Mouse (Mus musculus): ENCODE measurements around the gene Olfr1389. TPM values are rescaled to one million over a fixed set of nuclear protein-coding genes. Genes with fewer than 3 reads are reported as not detected.
"Not testable (repeated sequence)": the region's sequence is repeated elsewhere in the genome, so short reads cannot be mapped to it uniquely, and the experiment has no call there.

Olfr1389 gene
- polyA plus RNA-seq, 1 experiment: not detected

DNA sequence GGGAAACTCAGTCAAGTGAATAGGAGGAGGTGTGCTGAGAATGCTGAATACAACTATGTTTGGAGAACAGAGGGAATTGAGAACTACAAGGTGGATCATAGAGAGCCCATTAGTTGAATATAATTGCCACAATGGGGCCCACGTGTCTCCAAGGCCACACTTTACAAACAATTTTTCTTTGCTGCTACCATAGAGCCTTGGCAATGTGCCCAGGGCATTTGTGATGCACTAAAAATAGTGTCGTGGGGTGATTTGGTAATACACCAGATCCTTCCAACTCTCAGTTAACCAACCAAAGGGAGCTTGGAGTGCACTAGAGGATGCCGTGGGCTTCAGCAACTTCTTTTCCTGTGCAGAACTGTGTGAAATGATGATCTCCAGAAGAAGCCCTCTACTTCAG lies 13.5 kb downstream of the Olfr1389 start, which contains the start of gene Olfr1388:
Olfr1388 (plus strand) TSS at position 214 of the 400 bp plus-strand sequence.
- H3K27ac ChIP-seq (ENCODE audit: insufficient read depth, low read depth, low read length): no peak within 1 kb of the TSS
- H3K27me3 ChIP-seq (ENCODE audit: control insufficient read depth, insufficient read depth, low read length): no peaks in the 10 kb centered on the region
- no peaks in the 10 kb centered on the region for H3K4me1 ChIP-seq (ENCODE audit: control insufficient read depth, insufficient read depth, insufficient read length, low read length)
- no peaks in the 10 kb centered on the region for H3K36me3 ChIP-seq (ENCODE audit: control insufficient read depth, insufficient read depth, low read length)
- TF ChIP-seq CTCF (IDR thresholded peaks at IDR 0.05; ENCODE audit: extremely low read depth, insufficient read length, insufficient replicate concordance, low read depth, low read length) (no peak), POLR2A (IDR thresholded peaks at IDR 0.05; ENCODE audit: low read depth, low read length) (no peak)
- WGBS: 48% methylated on average over 3 of the region's 3 CpGs
- no peak within 1 kb of the TSS for H3K4me3 ChIP-seq (ENCODE audit: low read depth, low read length)

DNA sequence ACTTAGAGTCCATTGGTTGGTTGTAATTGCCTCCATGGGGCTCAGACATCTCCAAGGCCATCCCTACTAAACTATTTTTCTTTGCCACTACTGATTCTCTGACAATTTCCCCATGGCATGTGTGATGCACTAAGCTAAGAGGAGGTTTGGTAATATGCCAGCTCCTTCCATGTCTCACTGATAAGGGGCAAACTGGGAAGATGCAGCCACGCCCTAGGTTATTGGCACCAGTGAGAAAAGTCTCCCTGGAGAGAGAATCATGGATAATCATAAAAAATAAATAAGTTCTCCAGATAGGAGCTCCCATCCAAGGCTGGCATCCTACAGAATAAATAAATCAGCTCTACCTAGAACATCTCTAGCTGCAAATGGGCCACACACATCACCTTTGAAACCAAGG lies 32.2 kb downstream of the Olfr1389 start, which contains the start of gene Olfr1387:
Olfr1387 (plus strand) TSS at position 301 of the 400 bp plus-strand sequence.
- Histone ChIP-seq H3K27ac (ENCODE audit: insufficient read depth, low read depth, low read length) (no peak within 1 kb of the TSS), H3K4me1 (ENCODE audit: control insufficient read depth, insufficient read depth, insufficient read length, low read length) (no peaks in the 10 kb centered on the region), H3K36me3 (ENCODE audit: control insufficient read depth, insufficient read depth, low read length) (no peaks in the 10 kb centered on the region), H3K4me3 (ENCODE audit: low read depth, low read length) (no peak within 1 kb of the TSS), H3K27me3 (ENCODE audit: control insufficient read depth, insufficient read depth, low read length) (no peaks in the 10 kb centered on the region)
- WGBS: 52% methylated on average over 1 of the region's 1 CpGs
- TF ChIP-seq CTCF (IDR thresholded peaks at IDR 0.05; ENCODE audit: extremely low read depth, insufficient read length, insufficient replicate concordance, low read depth, low read length) (no peak), POLR2A (IDR thresholded peaks at IDR 0.05; ENCODE audit: low read depth, low read length) (no peak)

DNA sequence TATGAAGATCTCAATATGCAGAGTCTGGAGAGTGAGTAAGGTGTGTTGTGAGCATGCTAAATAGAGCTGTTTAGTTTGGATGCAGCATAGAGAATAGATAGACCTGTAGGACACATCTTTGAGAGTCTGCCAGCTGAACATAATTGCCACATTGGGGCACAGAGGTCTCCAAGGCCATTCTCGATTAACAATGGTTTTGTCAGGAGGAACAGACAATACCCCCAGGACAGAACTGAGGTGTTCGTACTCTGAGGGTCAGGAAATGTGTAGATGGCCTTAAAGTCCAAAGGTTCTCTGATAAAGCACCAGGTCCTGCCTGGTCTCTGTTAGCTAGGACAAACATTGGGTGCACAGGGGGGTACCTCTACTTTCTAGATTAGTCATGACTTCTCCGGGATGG lies 41.9 kb downstream of the Olfr1389 start, which contains the start of gene Olfr1386:
Olfr1386 (plus strand) TSS at position 301 of the 400 bp plus-strand sequence.
- H3K27ac ChIP-seq (ENCODE audit: insufficient read depth, low read depth, low read length); H3K27me3 ChIP-seq (ENCODE audit: control insufficient read depth, insufficient read depth, low read length); H3K36me3 ChIP-seq (ENCODE audit: control insufficient read depth, insufficient read depth, low read length); H3K4me3 ChIP-seq (ENCODE audit: low read depth, low read length); H3K4me1 ChIP-seq (ENCODE audit: control insufficient read depth, insufficient read depth, insufficient read length, low read length): not testable (repeated sequence)
- 45% methylated on average over 3 of the region's 3 CpGs for WGBS

Other genes starting within 250 kb of the Olfr1389 start
- gene Btnl9, start 235.9 kb upstream of the Olfr1389 start, polyA plus RNA-seq (2012; rRNA removed): 0.53 and 1.2 TPM in 2 replicates
- 0.38 and 0.42 TPM in 2 replicates for gene Zfp62, start 219.8 kb upstream of the Olfr1389 start, polyA plus RNA-seq (2012; rRNA removed)
- 97.4 and 231 TPM in 2 replicates for gene Mgat1, start 178.9 kb upstream of the Olfr1389 start, polyA plus RNA-seq (2012; rRNA removed)
- 0.10 and 0.42 TPM in 2 replicates for gene Olfr1393, start 144.8 kb upstream of the Olfr1389 start, polyA plus RNA-seq (2012; rRNA removed)
- gene Olfr1392, start 137.8 kb upstream of the Olfr1389 start, polyA plus RNA-seq (2012; rRNA removed): 0.11 and 0.13 TPM in 2 replicates
- not detected in 2 replicates for gene Olfr10, start 118.3 kb upstream of the Olfr1389 start, polyA plus RNA-seq (2012; rRNA removed)
- not detected in 2 replicates for gene Olfr1391, start 100.3 kb upstream of the Olfr1389 start, polyA plus RNA-seq (2012; rRNA removed)
- not detected in 2 replicates for gene Olfr1390, start 87.9 kb upstream of the Olfr1389 start, polyA plus RNA-seq (2012; rRNA removed)
- 0.19 and 0.27 TPM in 2 replicates for gene Olfr1388, start 13.6 kb downstream of the Olfr1389 start, polyA plus RNA-seq (2012; rRNA removed)
- gene Olfr1387, start 32.3 kb downstream of the Olfr1389 start, polyA plus RNA-seq (2012; rRNA removed): not detected in 2 replicates
- not detected in 2 replicates for gene Olfr1386, start 42.0 kb downstream of the Olfr1389 start, polyA plus RNA-seq (2012; rRNA removed)
- gene Olfr1385, start 66.0 kb downstream of the Olfr1389 start, polyA plus RNA-seq (2012; rRNA removed): not detected in 2 replicates
- not detected in 2 replicates for gene Olfr1384, start 83.7 kb downstream of the Olfr1389 start, polyA plus RNA-seq (2012; rRNA removed)
- not detected in 2 replicates for gene Olfr1383, start 96.6 kb downstream of the Olfr1389 start, polyA plus RNA-seq (2012; rRNA removed)
- gene Olfr1382, start 105.2 kb downstream of the Olfr1389 start, polyA plus RNA-seq (2012; rRNA removed): not detected in 2 replicates
- gene Olfr1381, start 120.4 kb downstream of the Olfr1389 start, polyA plus RNA-seq (2012; rRNA removed): not detected in 2 replicates
- gene Olfr1380, start 133.8 kb downstream of the Olfr1389 start, polyA plus RNA-seq (2012; rRNA removed): not detected in 2 replicates
- gene Flt4, start 186.2 kb downstream of the Olfr1389 start, polyA plus RNA-seq (2012; rRNA removed): 3.2 and 8.6 TPM in 2 replicates
- gene Scgb3a1, start 240.5 kb downstream of the Olfr1389 start, polyA plus RNA-seq (2012; rRNA removed): 3.4 and 19.7 TPM in 2 replicates

Measured in small intestine, adult 2 months (tissue).